ENCODE assay signal across 30 mouse cellular contexts in genomic region chr6:139735708-139736626, GRCm38 (mm10).
DNase-seq lines count a peak whose midpoint lies in the region; ATAC-seq and TF ChIP-seq lines count a peak whose summit lies in the region.
"Had no signal": no experiment of that assay in that cellular context is flagged by ENCODE, and none has a peak within 500 bp of the region (broad histone marks: within the 10 kb centered on the region; RNA-seq: fewer than 3 reads in every experiment).

No protein-coding gene starts in this region.

- H3K4me2 ChIP-seq in hindbrain, embryonic 14.5 days (replicated peaks), result no peak overlapping the region
- H3K4me2 ChIP-seq: embryonic facial prominence, embryonic 13.5 days; forebrain, embryonic 13.5 days; heart, embryonic 12.5 days; limb, embryonic 12.5 days; liver, embryonic 15.5 days; lung, embryonic 14.5 days; midbrain, embryonic 11.5 days; neural tube, embryonic 12.5 days had no signal

- peak; percentile 51 for DNase-seq in adrenal gland, adult 2 months
- no peak for DNase-seq in adrenal gland, postnatal 10 days
- DNase-seq in adrenal gland, postnatal 14 days, result peak; percentile 6
- no peak for DNase-seq in cerebellum, adult 11-12 months
- DNase-seq in hindbrain, embryonic 14.5 days (ENCODE audit: low spot score), result no peak
- DNase-seq: cerebellum, adult 9-10 months; gastrocnemius, postnatal 25 days; heart, adult 2 months; kidney, adult 2 months; kidney, postnatal 36 days; lung, embryonic 14.5 days; lung, postnatal 14 days; spleen, adult 18-20 months; thymus, postnatal 14 days had no signal

- no peaks in the 10 kb centered on the region for H3K9me3 ChIP-seq in hindbrain, embryonic 14.5 days (ENCODE audit: control insufficient read depth, low read length)
- H3K9me3 ChIP-seq: embryonic facial prominence, embryonic 13.5 days; forebrain, embryonic 13.5 days; heart, embryonic 12.5 days; hindbrain, embryonic 10.5 days; limb, embryonic 12.5 days; liver, embryonic 15.5 days; neural tube, embryonic 12.5 days had no signal

- H3K27me3 ChIP-seq in hindbrain, embryonic 14.5 days (ENCODE audit: control insufficient read depth, insufficient read depth, low read length), result no peaks in the 10 kb centered on the region
- H3K27me3 ChIP-seq: embryonic facial prominence, embryonic 13.5 days; forebrain, embryonic 13.5 days; heart, embryonic 12.5 days; limb, embryonic 12.5 days; liver, embryonic 15.5 days; neural tube, embryonic 12.5 days; Patski had no signal

- peak; percentile 89 for ATAC-seq in megakaryocyte progenitor cell, adult 5-6 weeks (replicated peaks; ENCODE audit: poor library complexity)
- ATAC-seq in hindbrain, embryonic 14.5 days (ENCODE audit: low FRiP score), result no peak
- ATAC-seq: forebrain, embryonic 13.5 days; hindbrain, embryonic 16.5 days; Patski had no signal

- no peak overlapping the region for H3K9ac ChIP-seq in hindbrain, embryonic 14.5 days
- H3K9ac ChIP-seq: embryonic facial prominence, embryonic 13.5 days; forebrain, embryonic 13.5 days; heart, embryonic 12.5 days; limb, embryonic 12.5 days; liver, embryonic 15.5 days; lung, embryonic 14.5 days; neural tube, embryonic 12.5 days had no signal

- no peaks in the 10 kb centered on the region for H3K36me3 ChIP-seq in hindbrain, embryonic 14.5 days (replicated peaks; ENCODE audit: control insufficient read depth, insufficient read depth)
- H3K36me3 ChIP-seq: embryonic facial prominence, embryonic 13.5 days; heart, embryonic 12.5 days; hindbrain, embryonic 10.5 days; limb, embryonic 12.5 days; liver, embryonic 15.5 days; neural tube, embryonic 12.5 days had no signal

- peaks cover 6% of the 10 kb centered on the region; the same call in 1 of the 2 replicates for H3K4me1 ChIP-seq in embryonic fibroblast, embryonic 13.5 days (ENCODE audit: control insufficient read depth, insufficient read depth, low read length)
- H3K4me1 ChIP-seq in hindbrain, embryonic 14.5 days (replicated peaks; ENCODE audit: control insufficient read depth, insufficient read depth, low read length), result no peaks in the 10 kb centered on the region
- H3K4me1 ChIP-seq: forebrain, embryonic 13.5 days; heart, embryonic 12.5 days; hindbrain, embryonic 10.5 days; limb, embryonic 12.5 days; liver, embryonic 15.5 days; neural tube, embryonic 12.5 days had no signal

- no peak overlapping the region for H3K4me3 ChIP-seq in embryonic fibroblast, embryonic 13.5 days (ENCODE audit: insufficient read depth, low read length)
- no peak overlapping the region for H3K4me3 ChIP-seq in hindbrain, embryonic 14.5 days (replicated peaks; ENCODE audit: low read length)
- H3K4me3 ChIP-seq: embryonic facial prominence, embryonic 13.5 days; erythroblast, embryonic 14.5 days; forebrain, embryonic 13.5 days; heart, adult 2 months; heart, embryonic 12.5 days; hindbrain, embryonic 10.5 days; layer of hippocampus, adult 2 months; left cerebral cortex, adult 2 months; limb, embryonic 12.5 days; liver, embryonic 15.5 days; myocyte; neural tube, embryonic 12.5 days had no signal

- no peak for TF ChIP-seq POLR2A in embryonic fibroblast, embryonic 13.5 days (IDR thresholded peaks at IDR 0.05; ENCODE audit: low read depth, low read length)

- peak overlapping the region; percentile 57 for H3K27ac ChIP-seq in embryonic fibroblast, embryonic 13.5 days (ENCODE audit: insufficient read depth, low read length)
- no peak overlapping the region for H3K27ac ChIP-seq in hindbrain, embryonic 14.5 days
- H3K27ac ChIP-seq: embryonic facial prominence, embryonic 13.5 days; forebrain, embryonic 13.5 days; heart, adult 2 months; hindbrain, embryonic 10.5 days; layer of hippocampus, adult 2 months; left cerebral cortex, adult 2 months; limb, embryonic 12.5 days; liver, embryonic 15.5 days; neural tube, embryonic 12.5 days had no signal

- 91% methylated on average over 9 of the region's 9 CpGs for WGBS in hindbrain, embryonic 14.5 days

- no peak for TF ChIP-seq CTCF in embryonic fibroblast, embryonic 13.5 days (IDR thresholded peaks at IDR 0.05; ENCODE audit: borderline replicate concordance, insufficient read depth, low read length)

Comparison
In these comparisons a context has a peak if more than half of its experiments do, and no peak if none do; other contexts are left out.
1. DNase-seq: peak in adrenal gland, adult 2 months (single experiment) and adrenal gland, postnatal 14 days (single experiment); none in adrenal gland, postnatal 10 days (single experiment), cerebellum, adult 11-12 months (single experiment) and hindbrain, embryonic 14.5 days (single experiment).